Mouse (Mus musculus) midbrain, embryonic 15.5 days (tissue): ENCODE measurements around the gene Gpr183. TPM values are rescaled to one million over a fixed set of nuclear protein-coding genes. Genes with fewer than 3 reads are reported as not detected.

ENCODE experiments used
- ATAC-seq: fragments of 200-750 bp; cut with Nextera tagmentation; replicated peaks from 2 replicates; pipeline ENCODE4 v1.8.0; 2017; ENCODE audit warnings: moderate TSS enrichment
- H3K27ac ChIP-seq: fragments of 300-500 bp; sonication (generic); 2 replicates; pipeline ENCODE4 v1.5.1; 2015; ENCODE audit warnings: mild to moderate bottlenecking, inconsistent platforms
- H3K27me3 ChIP-seq: fragments of 300-500 bp; sonication (generic); replicated peaks from 2 replicates; pipeline ENCODE4 v1.6.1; 2015; ENCODE audit warnings: inconsistent platforms
- H3K36me3 ChIP-seq: fragments of 300-500 bp; sonication (generic); replicated peaks from 2 replicates; pipeline ENCODE4 v1.6.1; 2015; ENCODE audit warnings: inconsistent platforms
- H3K4me1 ChIP-seq: fragments of 300-500 bp; sonication (generic); 2 replicates; pipeline ENCODE4 v1.6.1; 2015; ENCODE audit warnings: inconsistent platforms
- H3K4me2 ChIP-seq: fragments of 300-500 bp; sonication (generic); 2 replicates; pipeline ENCODE4 v1.6.1; 2015; ENCODE audit warnings: inconsistent platforms, mild to moderate bottlenecking, moderate library complexity
- H3K4me3 ChIP-seq: fragments of 300-500 bp; sonication (generic); 2 replicates; pipeline ENCODE4 v1.5.1; 2015; ENCODE audit warnings: mild to moderate bottlenecking, inconsistent platforms
- H3K9ac ChIP-seq: fragments of 300-500 bp; sonication (generic); 2 replicates; pipeline ENCODE4 v1.6.1; 2015; ENCODE audit warnings: mild to moderate bottlenecking, inconsistent platforms
- H3K9me3 ChIP-seq: fragments of 300-500 bp; sonication (generic); 2 replicates; pipeline ENCODE4 v1.6.1; 2016; ENCODE audit warnings: inconsistent platforms
- WGBS: fragments of 180-500 bp; shearing (Covaris S2); methylation state at CpG from one replicate; pipeline ENCODE4 v1.1.7; 2015; ENCODE audit warnings: mixed read lengths; 5-methylcytosine and 5-hydroxymethylcytosine counted together
- polyA plus RNA-seq: library from polyadenylated mRNA; unstranded; fragments of >200 nt; fragmentation: Nextera tagmentation; extraction: Ambion mirVana; gene quantifications from 2 replicates; pipeline ENCODE4 v1.2.1, GENCODE M21; 2015

The Gpr183 gene
- polyA plus RNA-seq, 1 experiment from 2014 or later = 1.1 TPM

- H3K27me3 ChIP-seq = no peaks in the 10 kb centered on the region
- H3K4me2 ChIP-seq = no peak overlapping the region
- WGBS = 92% methylated on average over 7 of the region's 7 CpGs
- H3K4me1 ChIP-seq = no peaks in the 10 kb centered on the region
- no peak overlapping the region for H3K9ac ChIP-seq
- H3K4me3 ChIP-seq = no peak overlapping the region
- H3K36me3 ChIP-seq = peaks cover 10% of the 10 kb centered on the region; the same call in 1 of the 2 replicates
- ATAC-seq = no peak
- H3K27ac ChIP-seq = no peak overlapping the region
- no peaks in the 10 kb centered on the region for H3K9me3 ChIP-seq
Observed at GRCm38 (mm10) chr14:121903381-121903876, 61.6 kb downstream of the Gpr183 start.

Other genes with a start within 250 kb of the Gpr183 start
- 12.9 and 14.5 TPM in 2 replicates for gene Dock9, start 167.4 kb downstream of the Gpr183 start, polyA plus RNA-seq
- gene Ubac2, start 86.6 kb downstream of the Gpr183 start, polyA plus RNA-seq = 45.9 and 47.2 TPM in 2 replicates
- gene Gpr18, start 49.4 kb downstream of the Gpr183 start, polyA plus RNA-seq = 0.18 TPM in 1 of 2 replicates, not detected in the other
- gene Timm8a2, start 69.5 kb upstream of the Gpr183 start, polyA plus RNA-seq = not detected in 2 replicates
- 102 and 106 TPM in 2 replicates for gene Tm9sf2, start 141.8 kb upstream of the Gpr183 start, polyA plus RNA-seq
- gene Clybl, start 216.5 kb upstream of the Gpr183 start, polyA plus RNA-seq = 12.5 and 15.6 TPM in 2 replicates